In the genomic region with DNA sequence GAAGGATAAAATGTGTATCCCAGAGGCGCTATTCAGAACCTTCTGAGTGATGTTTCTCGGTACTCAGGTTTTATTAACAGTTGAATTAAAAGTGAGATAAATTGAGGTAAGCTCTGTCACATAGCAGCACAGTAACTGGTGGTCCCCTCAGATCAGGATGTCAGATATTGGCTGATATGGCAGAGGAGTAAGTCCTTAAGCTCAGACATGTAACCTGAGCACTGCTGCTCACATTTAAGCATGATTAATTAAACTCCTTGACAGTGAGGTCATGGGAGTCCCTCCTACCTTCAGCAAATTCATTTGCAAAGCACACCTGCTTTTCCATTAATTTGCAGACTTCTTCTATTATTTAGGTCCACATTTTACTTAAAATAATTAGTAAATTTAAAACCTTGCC, we compare ENCODE assay signal across 18 mouse cellular contexts.
"Had no signal": no experiment of that assay in that cellular context is flagged by ENCODE, and none has a peak within 500 bp of the region (broad histone marks: within the 10 kb centered on the region; RNA-seq: fewer than 3 reads in every experiment).

No protein-coding gene starts in this region.

- H3K4me2 ChIP-seq: lung, embryonic 15.5 days; midbrain, embryonic 11.5 days; midbrain, embryonic 13.5 days; midbrain, embryonic 15.5 days; neural tube, embryonic 13.5 days; stomach, embryonic 15.5 days had no signal

- DNase-seq: liver, postnatal 0 days; lung, adult 2 months; lung, postnatal 14 days; lung, postnatal 36 days; right cerebral cortex, postnatal 14 days; thymus, adult 2 months; thymus, postnatal 25 days; thymus, postnatal 4 days had no signal

- ATAC-seq: liver, postnatal 0 days; lung, postnatal 0 days; midbrain, embryonic 13.5 days; midbrain, embryonic 15.5 days had no signal

- H3K4me3 ChIP-seq: lung, embryonic 15.5 days; megakaryocyte, embryonic 14.5 days; midbrain, embryonic 13.5 days; midbrain, embryonic 15.5 days; neural tube, embryonic 13.5 days; stomach, embryonic 15.5 days had no signal

- H3K36me3 ChIP-seq: lung, embryonic 15.5 days; midbrain, embryonic 13.5 days; midbrain, embryonic 15.5 days; neural tube, embryonic 13.5 days; stomach, embryonic 15.5 days had no signal

- H3K4me1 ChIP-seq: lung, embryonic 15.5 days; midbrain, embryonic 13.5 days; stomach, embryonic 15.5 days had no signal

- H3K9ac ChIP-seq: liver, postnatal 0 days; lung, embryonic 15.5 days; midbrain, embryonic 13.5 days; midbrain, embryonic 15.5 days; neural tube, embryonic 13.5 days; stomach, embryonic 15.5 days had no signal

- H3K27ac ChIP-seq: lung, embryonic 15.5 days; macrophage; midbrain, embryonic 13.5 days; midbrain, embryonic 15.5 days; neural tube, embryonic 13.5 days; stomach, embryonic 15.5 days; stomach, postnatal 0 days had no signal

- H3K9me3 ChIP-seq: lung, embryonic 15.5 days; megakaryocyte, embryonic 14.5 days; midbrain, embryonic 13.5 days; midbrain, embryonic 15.5 days; neural tube, embryonic 13.5 days; stomach, embryonic 15.5 days had no signal

- H3K27me3 ChIP-seq: lung, embryonic 15.5 days; megakaryocyte, embryonic 14.5 days; midbrain, embryonic 13.5 days; midbrain, embryonic 15.5 days; neural tube, embryonic 13.5 days; stomach, embryonic 15.5 days had no signal
